Mouse (Mus musculus): ENCODE measurements around the gene Gpsm2.

GRCm38 (mm10) chr3:108767416-108767815, 45.3 kb upstream of the Gpsm2 start:
- TF ChIP-seq CTCF (IDR thresholded peaks at IDR 0.05; ENCODE audit: low read depth) (no peak), EP300 (IDR thresholded peaks at IDR 0.05; ENCODE audit: low read depth) (no peak)

Data from liver, embryonic 14.5 days (tissue).